Mouse (Mus musculus) liver (tissue): Measurements from ENCODE around the gene Nudt2.

Experiments
- DNase-seq: peaks from one replicate; pipeline ENCODE4 v3.0.0-alpha.2; 2020; ENCODE audit warnings: mixed read lengths

Gene Nudt2

DNA sequence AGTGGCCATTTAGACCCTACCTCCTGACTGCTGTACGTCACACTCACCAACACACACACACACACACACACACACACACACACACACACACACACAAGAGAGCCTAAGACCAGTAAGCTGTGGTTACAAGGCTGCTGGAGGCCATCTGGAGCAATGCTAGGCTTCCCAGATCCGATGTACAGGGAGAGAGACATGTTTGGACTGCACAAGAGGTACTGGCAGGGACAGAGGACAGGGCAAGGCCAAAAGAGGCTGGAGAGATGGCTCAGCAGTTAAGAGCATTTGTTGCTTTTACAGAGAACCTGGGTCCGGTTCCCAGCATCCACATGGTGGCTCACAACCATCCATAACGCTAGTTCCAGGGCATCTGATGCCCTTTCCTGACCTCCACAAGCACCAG, 30.1 kb downstream of the Nudt2 start:
- no peak for DNase-seq

- no peak for DNase-seq
These were observed 30.9 kb downstream of the Nudt2 start for GRCm38 (mm10) chr4:41495850-41496249.

DNA sequence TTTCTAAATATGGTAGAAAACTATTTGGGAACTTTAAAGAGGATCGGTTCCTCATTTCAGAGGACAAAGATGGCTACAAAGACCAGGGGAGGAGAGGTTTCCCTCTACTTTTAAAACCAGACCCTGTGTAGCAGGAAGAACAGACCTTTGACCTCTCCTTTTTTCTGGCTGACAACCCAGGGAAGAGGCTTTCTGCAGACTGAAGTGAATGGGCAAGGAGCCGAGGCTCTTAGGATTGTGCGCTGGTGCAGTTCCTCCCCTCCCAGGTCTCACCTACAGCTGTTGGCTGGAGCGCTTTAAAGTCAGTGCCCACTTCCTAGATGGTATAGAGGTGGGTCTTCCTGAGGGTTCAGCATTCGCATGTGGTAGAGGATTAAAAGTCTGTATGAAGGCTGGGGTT, 32.1 kb downstream of the Nudt2 start:
- DNase-seq = no peak

DNA sequence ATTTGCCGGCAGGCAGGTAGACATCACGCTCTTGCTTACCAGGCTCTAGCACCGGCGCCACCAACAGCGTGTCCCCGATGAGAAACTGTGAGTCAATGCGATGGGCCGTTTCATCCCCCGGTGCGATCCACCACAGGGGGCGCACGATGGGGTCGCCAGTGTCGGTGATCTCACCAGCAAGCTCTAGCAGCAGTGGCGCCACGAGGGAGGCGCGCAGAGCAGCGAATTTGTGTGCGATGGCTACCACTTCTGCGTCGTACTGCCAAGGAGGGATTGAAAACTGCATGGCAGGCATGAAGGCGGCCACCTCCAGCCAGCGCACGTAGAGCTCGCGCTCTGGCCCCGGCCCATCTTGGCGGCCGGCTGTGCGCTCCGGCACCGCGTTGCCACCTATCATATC, 32.6 kb downstream of the Nudt2 start:
- peak; percentile 38 for DNase-seq

- DNase-seq = no peak
These were observed 33.3 kb downstream of the Nudt2 start for GRCm38 (mm10) chr4:41497995-41498845.

DNA sequence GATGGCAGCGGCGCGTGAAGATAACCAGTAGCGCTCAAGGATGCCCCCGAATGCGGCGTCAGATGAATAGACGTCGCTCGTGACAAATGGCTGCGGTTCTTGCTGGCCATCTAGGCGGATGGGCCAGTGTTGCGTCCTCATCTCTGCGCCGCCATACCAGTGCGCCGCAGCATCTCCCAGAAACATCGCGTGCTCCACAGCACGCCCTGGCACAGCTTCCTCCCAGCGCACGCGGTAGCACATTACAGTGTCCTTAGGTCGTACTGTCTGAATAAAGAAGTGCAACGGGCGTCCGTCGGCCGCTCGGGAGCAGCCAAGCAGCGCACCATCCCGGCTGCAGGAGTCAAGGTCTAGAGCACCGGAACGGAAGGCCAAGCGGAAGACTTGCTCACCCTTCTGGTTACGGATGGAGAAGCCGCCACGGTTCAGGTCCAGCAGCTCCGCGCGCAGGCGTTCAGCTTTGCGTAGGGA, 34.0 kb downstream of the Nudt2 start:
- no peak for DNase-seq

DNA sequence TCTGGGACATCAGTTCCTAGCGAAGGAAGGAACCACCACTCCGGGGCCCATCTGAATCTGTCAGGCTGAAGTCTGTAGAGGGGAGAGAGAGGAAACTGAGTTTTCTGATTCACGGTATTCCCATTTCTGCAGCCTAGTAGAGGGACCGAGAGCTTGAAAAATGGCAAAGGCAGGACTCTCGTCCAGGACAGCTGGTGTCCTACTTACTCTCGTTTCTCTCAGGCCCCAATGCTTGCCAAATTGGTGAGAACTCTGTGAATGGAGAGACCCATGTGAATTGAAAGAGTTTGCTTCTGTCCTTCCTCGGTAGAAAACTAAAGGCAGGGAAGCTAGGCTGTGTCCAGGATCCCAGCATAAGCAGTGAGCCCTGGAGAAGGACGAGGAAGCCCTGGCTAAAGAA, 34.7 kb downstream of the Nudt2 start:
- no peak for DNase-seq

GRCm38 (mm10) chr4:41500787-41501186, 35.8 kb downstream of the Nudt2 start:
- DNase-seq = no peak

DNA sequence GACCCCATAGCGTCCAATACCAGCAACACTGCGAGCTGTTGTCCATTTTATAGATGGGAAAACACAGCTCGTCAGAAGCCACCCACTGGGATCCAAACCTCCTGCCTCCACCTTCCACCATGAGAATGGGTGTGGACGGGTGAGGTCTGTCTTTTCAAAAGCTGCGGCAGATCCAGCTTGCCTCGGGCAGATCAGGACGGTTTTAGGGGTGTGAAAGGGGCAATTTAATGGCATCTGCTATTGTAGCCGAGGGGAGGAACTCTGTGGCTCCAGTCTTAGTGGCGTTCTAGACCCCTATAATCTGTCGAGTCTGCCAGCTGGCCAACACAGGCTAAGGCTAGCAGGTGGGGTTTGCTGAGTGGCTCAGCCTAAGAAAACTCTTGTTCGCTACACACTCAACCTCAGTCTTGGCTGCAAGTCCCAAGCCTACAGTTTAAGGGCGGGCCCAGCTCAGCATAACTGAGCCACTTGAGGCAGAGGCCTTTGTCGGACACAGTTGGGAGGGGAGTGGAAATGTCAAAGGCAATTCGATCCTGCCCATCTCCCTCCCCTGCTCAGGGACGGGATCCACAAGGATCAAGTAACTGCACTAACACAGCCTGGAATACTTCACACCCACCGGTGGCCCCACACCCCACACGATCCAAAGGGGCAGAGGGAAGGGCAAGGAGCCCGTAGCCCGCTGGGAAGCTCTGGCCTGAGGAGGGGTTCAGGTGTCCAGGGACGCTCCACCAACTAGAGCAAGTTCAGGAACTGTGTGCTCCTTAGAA, 37.4 kb downstream of the Nudt2 start:
- DNase-seq = no peak

- peak; percentile 97 for DNase-seq
These were observed 38.0 kb downstream of the Nudt2 start, which contains the start of gene AI464131 for GRCm38 (mm10) chr4:41502986-41503412. TSS of gene AI464131 (minus strand) at chr4:41503076.

- no peak for DNase-seq
These were observed 39.4 kb downstream of the Nudt2 start for GRCm38 (mm10) chr4:41504325-41504724.

GRCm38 (mm10) chr4:41505131-41505551, 40.2 kb downstream of the Nudt2 start:
- DNase-seq = peak; percentile 34

- peak; percentile 63 for DNase-seq
These were observed 41.2 kb downstream of the Nudt2 start for GRCm38 (mm10) chr4:41506156-41506555.

GRCm38 (mm10) chr4:41506906-41507305, 42.0 kb downstream of the Nudt2 start:
- peak; percentile 88 for DNase-seq

GRCm38 (mm10) chr4:41507326-41507924, 42.5 kb downstream of the Nudt2 start:
- no peak for DNase-seq

DNA sequence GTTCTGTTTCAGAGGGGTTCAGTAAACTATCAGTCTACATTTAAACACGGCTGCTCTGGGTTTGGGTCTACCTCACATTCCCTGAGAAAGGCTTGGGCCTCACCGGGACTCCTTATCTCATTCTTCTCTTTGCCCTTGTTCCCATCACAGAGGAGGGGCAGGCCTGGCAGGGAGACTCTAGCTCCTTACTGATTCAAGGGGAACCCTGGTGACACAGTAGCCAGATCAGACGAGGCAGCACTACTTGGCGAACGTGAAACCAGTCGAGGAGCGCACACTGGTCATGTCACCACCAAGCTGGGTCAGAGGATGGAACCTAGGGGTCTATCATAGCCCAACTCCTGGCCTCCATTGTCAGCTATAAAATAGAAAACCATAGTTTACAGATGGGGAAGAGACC, 43.0 kb downstream of the Nudt2 start:
- DNase-seq = no peak

- no peak for DNase-seq
These were observed 48.4 kb downstream of the Nudt2 start for GRCm38 (mm10) chr4:41513309-41513708.

GRCm38 (mm10) chr4:41513714-41514113, 48.8 kb downstream of the Nudt2 start:
- no peak for DNase-seq

DNA sequence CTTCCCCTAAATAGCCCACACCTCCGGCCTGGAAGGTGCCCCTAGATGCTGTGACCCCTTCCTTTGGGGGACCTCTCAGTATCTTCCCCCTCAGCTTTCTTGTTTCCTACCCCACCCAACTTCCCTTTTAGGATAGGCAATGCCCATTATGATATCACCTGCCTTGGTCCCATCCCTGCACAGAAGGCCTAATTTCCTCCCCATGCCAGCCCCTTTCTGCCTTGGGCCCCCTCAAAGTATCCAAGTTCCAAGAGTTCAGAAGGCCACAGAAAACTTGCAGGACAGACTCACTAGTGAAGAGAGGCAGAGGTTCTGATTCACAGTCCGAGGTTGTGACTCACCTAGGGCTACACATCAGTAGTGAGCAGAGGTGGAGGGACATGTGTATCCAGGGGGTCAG, 52.3 kb downstream of the Nudt2 start, which contains the start of gene 1110017D15Rik:
Gene 1110017D15Rik, minus strand, starts transcription at position 101 of the 400 bp plus-strand sequence.
- DNase-seq = no peak

DNA sequence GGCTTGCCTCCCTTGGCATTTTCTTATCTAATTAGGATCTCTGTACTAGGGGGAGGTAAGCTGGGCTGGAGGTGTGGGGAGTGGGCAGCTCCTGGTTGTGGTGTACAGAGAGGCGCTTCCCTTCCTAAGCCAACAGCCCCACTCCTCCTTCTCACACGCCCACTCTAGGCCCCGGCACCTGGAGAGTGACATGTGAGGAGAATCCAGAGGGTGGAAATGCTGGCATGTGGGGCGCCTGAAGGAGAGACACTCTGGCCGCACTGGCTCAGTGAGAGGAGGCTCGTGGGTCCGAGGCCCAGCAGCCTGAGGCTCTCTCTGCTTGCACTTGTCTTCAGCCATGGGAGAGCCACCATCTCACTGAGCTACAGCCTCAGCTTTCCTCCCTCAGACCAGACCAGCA, 53.4 kb downstream of the Nudt2 start:
- no peak for DNase-seq

- no peak for DNase-seq
These were observed 54.2 kb downstream of the Nudt2 start for GRCm38 (mm10) chr4:41519195-41519594.

- DNase-seq = no peak
These were observed 55.7 kb downstream of the Nudt2 start for GRCm38 (mm10) chr4:41520641-41521040.

GRCm38 (mm10) chr4:41522136-41522535, 57.2 kb downstream of the Nudt2 start:
- no peak for DNase-seq
